Mouse (Mus musculus) cerebellum, adult 9-10 months (tissue): ENCODE data around the gene Gorasp1.

Experiments
- DNase-seq: peaks from one replicate; pipeline ENCODE4 v3.0.0; 2022

Gorasp1 gene

GRCm38 (mm10) chr9:119925120-119925657, 12.2 kb downstream of the Gorasp1 start:
- DNase-seq: no peak

- DNase-seq: no peak
Observed at GRCm38 (mm10) chr9:119923462-119923861, 13.9 kb downstream of the Gorasp1 start.

- no peak for DNase-seq
Observed at GRCm38 (mm10) chr9:119919858-119920257, 17.5 kb downstream of the Gorasp1 start.

- no peak for DNase-seq
Observed at GRCm38 (mm10) chr9:119913087-119913838, 24.1 kb downstream of the Gorasp1 start.

GRCm38 (mm10) chr9:119909931-119910330, 27.4 kb downstream of the Gorasp1 start:
- no peak for DNase-seq

GRCm38 (mm10) chr9:119908708-119909107, 28.7 kb downstream of the Gorasp1 start:
- no peak for DNase-seq

- DNase-seq: no peak
Observed at GRCm38 (mm10) chr9:119902410-119903151, 34.8 kb downstream of the Gorasp1 start.

GRCm38 (mm10) chr9:119899446-119899845, 37.9 kb downstream of the Gorasp1 start:
- no peak for DNase-seq

- DNase-seq: no peak
Observed at GRCm38 (mm10) chr9:119895040-119895721, 42.2 kb downstream of the Gorasp1 start.

- peak; percentile 98 for DNase-seq
Observed at GRCm38 (mm10) chr9:119894339-119895009, 42.9 kb downstream of the Gorasp1 start, which contains the start of gene Wdr48. Gene Wdr48 (plus strand): TSS chr9:119894878.

- DNase-seq: no peak
Observed at GRCm38 (mm10) chr9:119893881-119894280, 43.5 kb downstream of the Gorasp1 start.

- DNase-seq: no peak
Observed at GRCm38 (mm10) chr9:119890692-119891091, 46.7 kb downstream of the Gorasp1 start.

GRCm38 (mm10) chr9:119889446-119889845, 47.9 kb downstream of the Gorasp1 start:
- no peak for DNase-seq

GRCm38 (mm10) chr9:119888843-119889246, 48.5 kb downstream of the Gorasp1 start:
- no peak for DNase-seq

- DNase-seq: no peak
Observed at GRCm38 (mm10) chr9:119887144-119887901, 50.0 kb downstream of the Gorasp1 start.
